Mouse (Mus musculus): Measurements from ENCODE around the gene Vmn1r192.
"Not testable (repeated sequence)": the region's sequence is repeated elsewhere in the genome, so short reads cannot be mapped to it uniquely, and the experiment has no call there.

Gene Vmn1r192

DNA sequence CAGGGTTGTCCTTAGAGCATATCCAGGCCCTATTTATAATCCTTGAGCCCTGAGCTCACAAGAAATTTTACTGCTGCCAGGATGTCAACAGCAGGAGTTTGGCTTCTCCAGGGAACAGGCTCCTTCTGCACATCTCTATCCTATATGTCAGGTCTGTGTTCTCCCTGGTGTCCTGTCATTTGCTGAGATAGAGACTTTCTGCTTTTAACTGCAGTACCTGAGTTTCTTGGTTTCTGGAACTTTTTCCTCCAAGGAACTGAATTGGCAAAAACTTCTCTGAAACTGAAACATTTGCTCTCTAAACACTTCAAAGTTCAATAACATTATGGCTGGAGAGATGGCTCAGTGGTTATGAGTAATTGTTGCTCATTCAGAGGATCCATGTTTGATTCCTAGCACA is at the start of gene Vmn1r192:
Gene Vmn1r192, minus strand, starts transcription at position 101 of the 400 bp plus-strand sequence.
- in situ Hi-C loops (cut with MboI, MseI) = no loop called here

DNA sequence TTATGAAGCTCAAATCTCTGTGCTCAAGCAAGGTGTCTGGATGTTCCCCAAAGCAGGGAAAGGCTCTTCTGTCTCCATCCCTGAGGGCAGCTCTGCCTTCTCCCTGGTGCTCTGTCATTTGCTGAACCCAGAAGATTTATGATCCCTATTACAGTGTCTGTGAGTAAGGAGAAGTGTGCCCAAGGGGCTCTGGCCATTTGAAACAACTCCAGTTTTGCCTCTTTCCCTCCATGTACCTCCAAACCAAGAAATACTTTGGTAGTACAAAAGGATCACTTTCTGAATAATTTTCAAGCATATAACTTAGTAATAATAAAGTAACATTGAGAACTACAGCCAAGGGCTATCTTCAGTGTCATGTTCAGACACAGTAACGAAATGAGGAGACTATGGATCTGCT is 32.1 kb upstream of the Vmn1r192 start, which contains the start of gene Vmn1r193:
Gene Vmn1r193, minus strand, starts transcription at position 101 of the 400 bp plus-strand sequence.
- in situ Hi-C loops (cut with MboI, MseI) = not testable (repeated sequence)

DNA sequence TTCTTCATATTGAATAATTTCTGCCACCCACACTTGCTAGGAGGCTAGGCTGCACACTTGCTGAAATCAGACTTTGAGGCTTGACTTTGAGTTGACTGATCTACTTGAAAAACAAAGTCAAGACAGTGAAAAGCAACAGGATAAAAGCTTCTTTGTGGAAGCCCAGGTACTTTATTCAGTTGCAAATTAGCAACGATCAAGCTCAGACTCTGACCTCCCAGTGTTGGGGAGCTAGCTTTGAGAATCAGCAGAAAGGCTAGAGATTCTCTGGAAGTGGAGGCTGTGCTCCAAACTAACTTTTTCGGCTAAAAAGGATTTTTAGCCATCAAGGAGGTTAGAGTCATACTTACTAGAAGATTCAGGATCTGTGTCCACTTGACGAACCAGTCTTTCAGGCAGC is 1.8 kb upstream of the Vmn1r192 start:
- in situ Hi-C loops (cut with MboI, MseI) = not testable (repeated sequence)

DNA sequence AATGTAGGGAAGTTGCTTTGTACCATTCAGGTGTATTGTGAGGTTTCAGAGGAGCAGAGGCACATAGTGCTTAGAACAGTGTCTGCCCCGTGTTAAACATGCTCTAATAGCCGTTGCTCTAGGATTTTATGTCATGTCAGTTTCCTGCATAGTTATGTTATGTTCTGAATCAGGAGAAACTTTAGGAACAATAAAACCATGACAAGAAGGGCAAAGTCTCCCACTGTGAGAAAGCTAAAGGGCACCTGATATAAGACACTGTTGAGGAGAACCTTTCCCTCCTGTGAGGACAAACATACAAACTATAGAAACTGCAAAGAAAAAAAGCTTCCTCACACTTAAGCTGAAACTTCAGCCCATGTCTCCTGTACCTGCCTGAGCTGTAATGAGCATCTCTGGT is 556 bp downstream of the Vmn1r192 start:
- in situ Hi-C loops (cut with MboI, MseI) = no loop called here

DNA sequence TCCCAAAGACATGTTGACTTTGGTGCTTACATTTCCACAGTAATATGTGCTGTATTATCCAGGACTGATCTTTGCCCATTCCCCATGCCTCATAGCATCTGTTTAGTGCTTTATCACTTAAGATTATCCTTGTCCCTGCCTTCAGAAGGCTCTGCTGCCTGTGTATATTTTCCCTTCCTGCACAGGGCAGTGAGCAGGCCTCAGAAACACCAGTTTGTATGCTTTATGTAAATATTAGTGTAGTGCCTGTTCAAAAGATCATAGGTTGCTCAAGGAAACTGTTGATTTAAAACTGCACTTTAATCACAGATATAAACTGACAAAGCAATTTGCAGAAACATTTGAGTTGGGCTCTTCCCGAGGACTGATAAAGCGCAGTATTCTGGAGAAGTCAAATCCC is 1.6 kb downstream of the Vmn1r192 start:
- in situ Hi-C loops (cut with MboI, MseI) = no loop called here

DNA sequence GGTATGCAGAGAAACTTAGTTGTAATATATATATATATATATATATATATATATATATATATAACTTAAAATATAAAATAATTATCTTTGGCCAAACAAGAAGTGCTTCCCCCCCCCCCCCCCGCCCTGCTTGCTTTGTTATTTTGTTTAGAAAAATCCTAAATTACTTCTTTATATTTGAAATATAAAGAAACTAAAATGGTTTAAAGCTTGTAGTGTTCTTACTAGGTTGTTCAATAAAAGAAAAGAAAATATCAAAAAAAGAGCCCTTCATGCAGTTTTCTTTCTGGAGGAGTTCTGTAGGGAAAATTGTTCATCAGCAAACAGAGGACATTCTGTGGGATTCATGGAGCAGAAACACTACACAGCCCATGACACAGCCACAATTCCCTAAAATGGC is 7.1 kb downstream of the Vmn1r192 start, which contains the start of gene Vmn1r191:
Gene Vmn1r191, minus strand, starts transcription at position 101 of the 400 bp plus-strand sequence.
- in situ Hi-C loops (cut with MboI, MseI) = no loop called here

DNA sequence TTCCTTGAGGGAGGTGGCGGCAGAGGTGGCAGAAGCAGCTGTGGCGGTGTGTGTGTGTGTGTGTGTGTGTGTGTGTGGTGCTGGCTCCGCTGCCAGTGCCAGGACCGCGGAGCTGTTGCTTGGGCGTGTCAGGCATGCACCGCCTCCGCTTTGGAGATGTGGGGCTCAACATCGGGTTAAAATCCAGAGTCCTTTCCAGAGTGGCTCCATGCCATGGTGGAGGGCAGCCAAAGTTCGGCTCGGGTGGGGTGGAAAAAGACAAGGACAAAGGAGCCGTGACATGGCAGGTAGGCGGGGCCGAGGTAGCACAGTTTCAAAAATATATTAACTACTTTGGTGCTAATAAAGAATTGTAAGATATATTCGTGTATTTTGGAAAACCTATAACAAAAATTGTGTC is 22.5 kb downstream of the Vmn1r192 start:
- in situ Hi-C loops (cut with MboI, MseI) = no loop called here

DNA sequence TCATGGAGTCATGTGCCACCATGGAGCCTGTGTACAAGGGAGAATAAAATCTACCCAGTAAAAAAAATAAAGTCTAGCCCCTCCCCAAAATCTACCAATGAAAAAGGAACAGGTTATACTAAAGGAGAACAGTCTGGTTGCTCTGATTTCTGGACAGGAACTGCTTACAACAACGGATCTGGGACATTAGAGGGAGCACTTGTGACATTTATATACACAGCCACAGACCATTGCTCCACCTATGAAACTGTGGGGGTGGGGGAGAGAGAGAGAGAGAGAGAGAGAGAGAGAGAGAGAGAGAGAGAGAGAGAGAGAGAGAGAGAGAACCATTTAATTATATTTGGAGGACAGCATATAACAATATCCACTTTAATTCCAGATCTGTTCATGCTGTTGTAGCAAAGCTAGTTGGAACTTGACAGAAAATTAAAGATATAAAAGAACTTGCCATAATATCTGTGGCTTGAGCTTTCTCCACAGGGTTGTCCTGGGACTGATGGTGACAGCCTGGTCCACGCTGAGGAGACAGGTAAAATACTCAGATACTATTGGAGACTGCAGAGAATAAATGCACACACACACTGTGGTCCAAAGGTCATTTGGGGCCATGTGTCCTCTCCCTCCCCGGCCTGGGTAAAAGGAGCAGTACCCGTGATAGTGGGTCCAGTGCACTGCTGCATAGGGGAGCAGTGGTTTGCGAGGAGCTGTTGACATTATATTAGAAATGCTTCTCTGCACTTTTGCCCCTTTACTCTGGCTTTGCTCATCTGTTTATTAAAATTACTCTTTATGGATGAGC is 54.2 kb downstream of the Vmn1r192 start:
- in situ Hi-C loops (cut with MboI, MseI) = loop anchor here (25.0 kb wide), 1 partner anchor 1149 kb away; no protein-coding TSS in a partner anchor
